Mouse (Mus musculus): ENCODE data around the gene Pmpca. TPM values are rescaled to one million over a fixed set of nuclear protein-coding genes. Genes with fewer than 3 reads are reported as not detected.
"Not testable (repeated sequence)": the region's sequence is repeated elsewhere in the genome, so short reads cannot be mapped to it uniquely, and the experiment has no call there.

Gene Pmpca
- polyA plus RNA-seq, 1 experiment from 2014 or later: 108 TPM

DNA sequence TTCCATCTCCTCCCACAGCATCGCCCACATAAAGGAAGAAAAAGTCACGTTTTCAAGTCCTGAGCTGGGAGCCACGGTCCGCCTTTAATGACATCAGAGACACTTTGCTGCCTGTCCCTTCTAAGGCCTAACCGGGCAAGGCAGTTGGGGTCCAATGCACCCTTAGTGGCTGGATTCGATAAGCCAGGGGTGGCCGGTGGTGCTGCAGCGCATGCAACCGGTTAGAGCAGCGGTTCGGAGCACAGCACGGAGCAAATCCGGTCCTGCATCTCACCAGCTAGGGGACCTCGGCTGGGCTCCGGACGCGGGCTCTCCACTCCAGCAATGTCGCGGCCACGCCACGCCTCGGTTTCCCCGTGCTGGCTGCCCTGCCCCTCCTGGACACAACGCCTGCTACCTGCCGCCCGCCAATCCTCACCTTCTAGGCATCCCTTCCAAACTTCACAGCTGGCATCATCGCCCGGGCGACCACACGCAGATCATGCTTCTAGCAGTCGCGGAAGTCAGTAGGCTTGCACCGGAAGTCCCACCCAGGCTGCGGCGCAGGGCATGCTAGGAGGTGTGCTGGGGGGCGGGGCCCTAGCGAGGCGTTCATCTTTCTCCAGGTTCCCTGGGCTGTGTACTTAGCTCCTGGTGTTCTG is 8.9 kb upstream of the Pmpca start, which contains the start of gene Snapc4:
Gene Snapc4, minus strand, starts transcription at position 523 of the 641 bp plus-strand sequence.
- peak within 1 kb of the TSS; percentile 73 for H3K4me3 ChIP-seq
- peaks cover 65% of the 10 kb centered on the region for H3K36me3 ChIP-seq
- H3K9me3 ChIP-seq: no peaks in the 10 kb centered on the region
- H3K9ac ChIP-seq: peak within 1 kb of the TSS; percentile 73
- H3K27ac ChIP-seq: peak within 1 kb of the TSS; percentile 55; the same call in 1 of the 2 replicates
- no peaks in the 10 kb centered on the region for H3K27me3 ChIP-seq
- ATAC-seq (ENCODE audit: insufficient number of reproducible peaks, insufficient read depth, low FRiP score, low TSS enrichment): peak; percentile 95
- H3K4me2 ChIP-seq (replicated peaks): peak within 1 kb of the TSS; percentile 88
- peaks cover 9% of the 10 kb centered on the region; the same call in 1 of the 2 replicates for H3K4me1 ChIP-seq
- under 1% methylated on average over 38 of the region's 38 CpGs for WGBS

- H3K36me3 ChIP-seq: peaks cover 65% of the 10 kb centered on the region
These were observed 8.3 kb upstream of the Pmpca start for GRCm38 (mm10) chr2:26380871-26381270.

DNA sequence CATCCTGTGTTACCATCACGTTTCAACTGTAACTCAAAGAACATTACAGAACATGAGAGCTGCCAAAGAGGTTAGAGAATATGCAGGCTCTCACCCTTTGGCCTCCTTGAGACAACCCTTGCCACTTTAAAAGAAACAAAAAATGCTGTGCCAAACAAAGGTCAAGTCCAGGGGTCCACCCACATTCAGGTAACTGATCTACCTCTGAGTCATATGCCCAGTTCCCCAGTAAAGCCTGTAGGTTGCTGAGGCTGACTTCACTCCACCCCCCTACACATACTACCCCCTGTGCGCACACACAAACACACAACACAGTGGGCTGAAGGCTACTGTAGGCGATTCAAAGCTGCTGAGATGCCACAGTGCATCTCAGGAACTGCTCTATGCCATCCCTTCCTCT is 1.4 kb upstream of the Pmpca start:
- Histone ChIP-seq H3K27me3 (no peaks in the 10 kb centered on the region), H3K36me3 (peaks cover 75% of the 10 kb centered on the region), H3K9me3 (no peaks in the 10 kb centered on the region), H3K27ac (no peak overlapping the region), H3K4me2 (replicated peaks) (peak overlapping the region; percentile 94), H3K9ac (peak overlapping the region; percentile 95; the same call in 1 of the 2 replicates), H3K4me3 (peak overlapping the region; percentile 97), H3K4me1 (peaks cover 22% of the 10 kb centered on the region)
- ATAC-seq (ENCODE audit: insufficient number of reproducible peaks, insufficient read depth, low FRiP score, low TSS enrichment): no peak
- 87% methylated on average over 3 of the region's 3 CpGs for WGBS

More at GRCm38 (mm10) chr2:26380871-26381270, 8.3 kb upstream of the Pmpca start:
- Histone ChIP-seq H3K9ac (peak overlapping the region; percentile 73), H3K4me2 (replicated peaks) (peak overlapping the region; percentile 88), H3K4me3 (peak overlapping the region; percentile 73), H3K27ac (0 out of 2 replicates have a peak overlapping the region, but pooled peaks have one; percentile 55)
- 31% methylated on average over 6 of the region's 6 CpGs for WGBS
- not testable (repeated sequence) for ATAC-seq (ENCODE audit: insufficient number of reproducible peaks, insufficient read depth, low FRiP score, low TSS enrichment); H3K27me3 ChIP-seq; H3K4me1 ChIP-seq; H3K9me3 ChIP-seq

GRCm38 (mm10) chr2:26388682-26389153 is 421 bp upstream of the Pmpca start:
- Histone ChIP-seq H3K4me1 (peaks cover 22% of the 10 kb centered on the region), H3K27me3 (no peaks in the 10 kb centered on the region), H3K9me3 (no peaks in the 10 kb centered on the region), H3K27ac (peak overlapping the region; percentile 75), H3K9ac (peak overlapping the region; percentile 95), H3K36me3 (peaks cover 74% of the 10 kb centered on the region), H3K4me3 (peak overlapping the region; percentile 97), H3K4me2 (replicated peaks) (peak overlapping the region; percentile 94)
- WGBS: 2% methylated on average over 44 of the region's 45 CpGs
- ATAC-seq (ENCODE audit: insufficient number of reproducible peaks, insufficient read depth, low FRiP score, low TSS enrichment): peak; percentile 64

DNA sequence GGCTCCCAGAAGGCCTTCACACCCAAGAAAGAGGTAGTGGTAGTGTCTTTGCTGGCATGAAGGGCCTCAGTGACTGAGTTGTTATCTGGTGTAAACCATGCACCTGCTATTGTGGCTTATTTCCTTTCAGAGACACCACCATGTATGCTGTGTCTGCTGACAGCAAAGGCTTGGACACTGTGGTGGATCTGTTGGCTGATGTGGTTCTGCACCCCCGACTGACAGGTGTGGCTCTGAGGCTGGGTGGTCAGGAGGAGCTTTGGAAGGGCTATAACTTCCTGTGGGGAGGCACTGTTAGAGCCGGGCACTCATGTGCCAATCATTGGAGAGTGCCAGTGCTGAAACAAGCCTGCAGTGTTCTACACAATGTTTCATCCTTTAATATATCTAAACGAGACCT is 1.8 kb downstream of the Pmpca start:
- 80% methylated on average over 3 of the region's 3 CpGs for WGBS

DNA sequence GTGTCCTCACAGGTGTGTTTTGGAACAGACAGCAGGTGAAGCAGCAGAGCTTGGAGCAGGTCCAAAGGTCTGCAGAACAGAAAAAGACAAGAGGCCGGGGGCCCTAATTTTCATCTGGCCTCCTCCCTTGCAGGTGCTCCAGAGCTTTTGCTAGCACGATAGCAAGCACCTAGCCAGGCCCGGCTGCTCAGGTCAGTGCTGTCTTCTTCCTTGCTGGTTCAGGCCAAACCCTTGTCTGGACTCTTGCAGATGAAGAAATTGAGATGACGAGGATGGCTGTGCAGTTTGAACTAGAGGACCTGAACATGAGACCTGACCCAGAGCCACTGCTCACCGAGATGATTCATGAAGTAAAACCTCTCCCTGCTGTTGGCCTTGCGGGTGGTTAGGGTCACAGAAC is 2.5 kb downstream of the Pmpca start:
- Histone ChIP-seq H3K27me3 (no peaks in the 10 kb centered on the region), H3K36me3 (peaks cover 73% of the 10 kb centered on the region), H3K27ac (no peak overlapping the region), H3K4me3 (no peak overlapping the region), H3K4me1 (peaks cover 22% of the 10 kb centered on the region), H3K9me3 (no peaks in the 10 kb centered on the region), H3K9ac (no peak overlapping the region), H3K4me2 (replicated peaks) (no peak overlapping the region)
- WGBS: 87% methylated on average over 6 of the region's 6 CpGs
- no peak for ATAC-seq (ENCODE audit: insufficient number of reproducible peaks, insufficient read depth, low FRiP score, low TSS enrichment)

More for the DNA sequence above, 1.8 kb downstream of the Pmpca start:
- ATAC-seq (ENCODE audit: insufficient number of reproducible peaks, insufficient read depth, low FRiP score, low TSS enrichment): no peak
- H3K27ac ChIP-seq: no peak overlapping the region
- H3K4me3 ChIP-seq: no peak overlapping the region
- H3K9ac ChIP-seq: no peak overlapping the region
- H3K4me1 ChIP-seq: peaks cover 22% of the 10 kb centered on the region
- no peaks in the 10 kb centered on the region for H3K27me3 ChIP-seq
- no peak overlapping the region for H3K4me2 ChIP-seq (replicated peaks)
- no peaks in the 10 kb centered on the region for H3K9me3 ChIP-seq
- H3K36me3 ChIP-seq: peaks cover 73% of the 10 kb centered on the region

- Histone ChIP-seq H3K27me3 (no peaks in the 10 kb centered on the region), H3K4me1 (0 out of 2 replicates have a peak, but pooled peaks cover 4% of the 10 kb centered on the region), H3K27ac (no peak overlapping the region), H3K9me3 (no peaks in the 10 kb centered on the region), H3K4me3 (no peak overlapping the region), H3K4me2 (replicated peaks) (no peak overlapping the region), H3K9ac (no peak overlapping the region), H3K36me3 (peaks cover 84% of the 10 kb centered on the region)
- ATAC-seq (ENCODE audit: insufficient number of reproducible peaks, insufficient read depth, low FRiP score, low TSS enrichment): no peak
- WGBS: 88% methylated on average over 8 of the region's 8 CpGs
These were observed 9.8 kb downstream of the Pmpca start for GRCm38 (mm10) chr2:26398978-26399377.

- Histone ChIP-seq H3K9ac (no peak overlapping the region), H3K4me1 (0 out of 2 replicates have a peak, but pooled peaks cover 4% of the 10 kb centered on the region), H3K9me3 (no peaks in the 10 kb centered on the region), H3K27ac (no peak overlapping the region), H3K4me3 (no peak overlapping the region), H3K36me3 (peaks cover 77% of the 10 kb centered on the region), H3K4me2 (replicated peaks) (no peak overlapping the region), H3K27me3 (no peaks in the 10 kb centered on the region)
- WGBS: 83% methylated on average over 5 of the region's 5 CpGs
- no peak for ATAC-seq (ENCODE audit: insufficient number of reproducible peaks, insufficient read depth, low FRiP score, low TSS enrichment)
These were observed 10.5 kb downstream of the Pmpca start for GRCm38 (mm10) chr2:26399647-26400046.

GRCm38 (mm10) chr2:26400296-26400695 is 11.2 kb downstream of the Pmpca start:
- Histone ChIP-seq H3K4me2 (replicated peaks) (no peak overlapping the region), H3K9ac (no peak overlapping the region), H3K27ac (no peak overlapping the region), H3K9me3 (no peaks in the 10 kb centered on the region), H3K27me3 (no peaks in the 10 kb centered on the region), H3K4me3 (no peak overlapping the region), H3K4me1 (0 out of 2 replicates have a peak, but pooled peaks cover 4% of the 10 kb centered on the region), H3K36me3 (peaks cover 71% of the 10 kb centered on the region)
- no peak for ATAC-seq (ENCODE audit: insufficient number of reproducible peaks, insufficient read depth, low FRiP score, low TSS enrichment)
- 82% methylated on average over 5 of the region's 5 CpGs for WGBS

- no peak overlapping the region for H3K4me3 ChIP-seq
- no peak overlapping the region for H3K4me2 ChIP-seq (replicated peaks)
- peaks cover 63% of the 10 kb centered on the region for H3K36me3 ChIP-seq
- peaks cover 8% of the 10 kb centered on the region for H3K4me1 ChIP-seq
- H3K9me3 ChIP-seq: no peaks in the 10 kb centered on the region
- no peak overlapping the region for H3K9ac ChIP-seq
- H3K27me3 ChIP-seq: no peaks in the 10 kb centered on the region
- no peak overlapping the region for H3K27ac ChIP-seq
- WGBS: 91% methylated on average over 4 of the region's 4 CpGs
- ATAC-seq (ENCODE audit: insufficient number of reproducible peaks, insufficient read depth, low FRiP score, low TSS enrichment): no peak
These were observed 11.9 kb downstream of the Pmpca start for GRCm38 (mm10) chr2:26401023-26401422.

GRCm38 (mm10) chr2:26402265-26402664 is 13.1 kb downstream of the Pmpca start:
- ATAC-seq (ENCODE audit: insufficient number of reproducible peaks, insufficient read depth, low FRiP score, low TSS enrichment): no peak

GRCm38 (mm10) chr2:26403306-26403705 is 14.2 kb downstream of the Pmpca start:
- no peak overlapping the region for H3K4me3 ChIP-seq
- ATAC-seq (ENCODE audit: insufficient number of reproducible peaks, insufficient read depth, low FRiP score, low TSS enrichment): no peak
- H3K36me3 ChIP-seq: peaks cover 42% of the 10 kb centered on the region
- no peak overlapping the region for H3K27ac ChIP-seq
- H3K9ac ChIP-seq: no peak overlapping the region
- H3K9me3 ChIP-seq: no peaks in the 10 kb centered on the region
- no peak overlapping the region for H3K4me2 ChIP-seq (replicated peaks)
- no peaks in the 10 kb centered on the region for H3K27me3 ChIP-seq
- H3K4me1 ChIP-seq: peaks cover 30% of the 10 kb centered on the region
- 79% methylated on average over 8 of the region's 8 CpGs for WGBS

More at GRCm38 (mm10) chr2:26402265-26402664, 13.1 kb downstream of the Pmpca start:
- Histone ChIP-seq H3K27me3 (no peaks in the 10 kb centered on the region), H3K4me1 (peaks cover 20% of the 10 kb centered on the region), H3K36me3 (peaks cover 51% of the 10 kb centered on the region), H3K9me3 (no peaks in the 10 kb centered on the region), H3K4me3 (no peak overlapping the region), H3K4me2 (replicated peaks) (no peak overlapping the region), H3K9ac (0 out of 2 replicates have a peak overlapping the region, but pooled peaks have one; percentile 12), H3K27ac (no peak overlapping the region)
- WGBS: 89% methylated on average over 1 of the region's 1 CpGs
